Mouse (Mus musculus) intestine, embryonic 15.5 days (tissue): ENCODE measurements around the gene Scrn2. TPM values are rescaled to one million over a fixed set of nuclear protein-coding genes. Genes with fewer than 3 reads are reported as not detected.

Source experiments
- ATAC-seq: fragments of 200-750 bp; cut with Nextera tagmentation; 2 replicates; pipeline ENCODE4 v1.8.0; 2017; ENCODE audit warnings: moderate TSS enrichment, moderate library complexity
- H3K27ac ChIP-seq: fragments of 300-500 bp; sonication (generic); 2 replicates; pipeline ENCODE4 v1.5.1; 2015; ENCODE audit warnings: mild to moderate bottlenecking, inconsistent platforms
- H3K27me3 ChIP-seq: fragments of 300-500 bp; sonication (generic); replicated peaks from 2 replicates; pipeline ENCODE4 v1.6.1; 2015; ENCODE audit warnings: inconsistent platforms
- H3K36me3 ChIP-seq: fragments of 300-500 bp; sonication (generic); 2 replicates; pipeline ENCODE4 v1.6.1; 2015; ENCODE audit warnings: inconsistent platforms
- H3K4me1 ChIP-seq: fragments of 300-500 bp; sonication (generic); replicated peaks from 2 replicates; pipeline ENCODE4 v1.6.1; 2015; ENCODE audit warnings: inconsistent platforms
- H3K4me2 ChIP-seq: fragments of 300-500 bp; sonication (generic); replicated peaks from 2 replicates; pipeline ENCODE4 v1.6.1; 2015; ENCODE audit warnings: mild to moderate bottlenecking, inconsistent platforms
- H3K4me3 ChIP-seq: fragments of 300-500 bp; sonication (generic); replicated peaks from 2 replicates; pipeline ENCODE4 v1.5.1; 2015; ENCODE audit warnings: inconsistent platforms
- H3K9ac ChIP-seq: fragments of 300-500 bp; sonication (generic); 2 replicates; pipeline ENCODE4 v1.6.1; 2015; ENCODE audit warnings: inconsistent platforms
- H3K9me3 ChIP-seq: fragments of 300-500 bp; sonication (generic); 2 replicates; pipeline ENCODE4 v1.6.1; 2016; ENCODE audit warnings: inconsistent platforms
- WGBS: fragments of 180-500 bp; shearing (Covaris S2); methylation state at CpG from one replicate; pipeline ENCODE4 v1.1.7; 2015; 5-methylcytosine and 5-hydroxymethylcytosine counted together
- polyA plus RNA-seq: library from polyadenylated mRNA; unstranded; fragments of >200 nt; fragmentation: Nextera tagmentation; extraction: Ambion mirVana; gene quantifications from 2 replicates; pipeline ENCODE4 v1.2.1, GENCODE M21; 2015

Scrn2 gene
- polyA plus RNA-seq, 1 experiment from 2014 or later = 18.1 TPM

GRCm38 (mm10) chr11:97065538-97066295 is 36.0 kb downstream of the Scrn2 start:
- Histone ChIP-seq H3K4me3 (no peak overlapping the region), H3K36me3 (peaks cover 10% of the 10 kb centered on the region), H3K9me3 (no peaks in the 10 kb centered on the region), H3K4me1 (peaks cover 8% of the 10 kb centered on the region; the same call in 1 of the 2 replicates), H3K27me3 (no peaks in the 10 kb centered on the region), H3K4me2 (no peak overlapping the region), H3K27ac (no peak overlapping the region), H3K9ac (no peak overlapping the region)
- 84% methylated on average over 12 of the region's 12 CpGs for WGBS
- ATAC-seq = no peak

- H3K36me3 ChIP-seq = 0 out of 2 replicates have a peak, but pooled peaks cover 3% of the 10 kb centered on the region
- no peak overlapping the region for H3K4me2 ChIP-seq
- peak; percentile 70 for ATAC-seq
- H3K9me3 ChIP-seq = no peaks in the 10 kb centered on the region
- H3K27me3 ChIP-seq = no peaks in the 10 kb centered on the region
- no peak overlapping the region for H3K4me3 ChIP-seq
- peaks cover 8% of the 10 kb centered on the region; the same call in 1 of the 2 replicates for H3K4me1 ChIP-seq
- H3K27ac ChIP-seq = no peak overlapping the region
- WGBS = 49% methylated on average over 22 of the region's 22 CpGs
- no peak overlapping the region for H3K9ac ChIP-seq
These were observed 37.1 kb downstream of the Scrn2 start for GRCm38 (mm10) chr11:97066656-97067360.

- H3K27me3 ChIP-seq = no peaks in the 10 kb centered on the region
- peaks cover 5% of the 10 kb centered on the region; the same call in 1 of the 2 replicates for H3K4me1 ChIP-seq
- no peak overlapping the region for H3K4me2 ChIP-seq
- ATAC-seq = no peak
- H3K27ac ChIP-seq = no peak overlapping the region
- no peak overlapping the region for H3K4me3 ChIP-seq
- 55% methylated on average over 1 of the region's 1 CpGs for WGBS
- 0 out of 2 replicates have a peak, but pooled peaks cover 3% of the 10 kb centered on the region for H3K36me3 ChIP-seq
- no peak overlapping the region for H3K9ac ChIP-seq
- H3K9me3 ChIP-seq = no peaks in the 10 kb centered on the region
These were observed 39.6 kb downstream of the Scrn2 start for GRCm38 (mm10) chr11:97069333-97069732.

- H3K4me3 ChIP-seq = no peak overlapping the region
- H3K4me2 ChIP-seq = no peak overlapping the region
- H3K4me1 ChIP-seq = peaks cover 5% of the 10 kb centered on the region; the same call in 1 of the 2 replicates
- no peak overlapping the region for H3K9ac ChIP-seq
- peak; percentile 61; the same call in 1 of the 2 replicates for ATAC-seq
- H3K9me3 ChIP-seq = no peaks in the 10 kb centered on the region
- H3K36me3 ChIP-seq = 0 out of 2 replicates have a peak, but pooled peaks cover 3% of the 10 kb centered on the region
- H3K27ac ChIP-seq = no peak overlapping the region
- H3K27me3 ChIP-seq = no peaks in the 10 kb centered on the region
- WGBS = 73% methylated on average over 2 of the region's 2 CpGs
These were observed 40.0 kb downstream of the Scrn2 start for GRCm38 (mm10) chr11:97069770-97070169.

GRCm38 (mm10) chr11:97071129-97071528 is 41.4 kb downstream of the Scrn2 start:
- H3K4me2 ChIP-seq = no peak overlapping the region
- H3K27me3 ChIP-seq = no peaks in the 10 kb centered on the region
- no peak overlapping the region for H3K4me3 ChIP-seq
- ATAC-seq = no peak
- no peak overlapping the region for H3K27ac ChIP-seq
- no peak overlapping the region for H3K9ac ChIP-seq
- WGBS = 62% methylated on average over 1 of the region's 1 CpGs
- H3K4me1 ChIP-seq = peaks cover 5% of the 10 kb centered on the region; the same call in 1 of the 2 replicates
- no peaks in the 10 kb centered on the region for H3K9me3 ChIP-seq
- 0 out of 2 replicates have a peak, but pooled peaks cover 3% of the 10 kb centered on the region for H3K36me3 ChIP-seq

- ATAC-seq = 0 out of 2 replicates have a peak, but pooled peaks have one; percentile 26
- no peak overlapping the region for H3K4me2 ChIP-seq
- H3K36me3 ChIP-seq = no peaks in the 10 kb centered on the region
- no peak overlapping the region for H3K27ac ChIP-seq
- no peak overlapping the region for H3K9ac ChIP-seq
- H3K4me1 ChIP-seq = peaks cover 5% of the 10 kb centered on the region; the same call in 1 of the 2 replicates
- WGBS = 32% methylated on average over 3 of the region's 3 CpGs
- H3K4me3 ChIP-seq = no peak overlapping the region
- H3K9me3 ChIP-seq = no peaks in the 10 kb centered on the region
- H3K27me3 ChIP-seq = no peaks in the 10 kb centered on the region
These were observed 42.8 kb downstream of the Scrn2 start for GRCm38 (mm10) chr11:97072533-97072932.

DNA sequence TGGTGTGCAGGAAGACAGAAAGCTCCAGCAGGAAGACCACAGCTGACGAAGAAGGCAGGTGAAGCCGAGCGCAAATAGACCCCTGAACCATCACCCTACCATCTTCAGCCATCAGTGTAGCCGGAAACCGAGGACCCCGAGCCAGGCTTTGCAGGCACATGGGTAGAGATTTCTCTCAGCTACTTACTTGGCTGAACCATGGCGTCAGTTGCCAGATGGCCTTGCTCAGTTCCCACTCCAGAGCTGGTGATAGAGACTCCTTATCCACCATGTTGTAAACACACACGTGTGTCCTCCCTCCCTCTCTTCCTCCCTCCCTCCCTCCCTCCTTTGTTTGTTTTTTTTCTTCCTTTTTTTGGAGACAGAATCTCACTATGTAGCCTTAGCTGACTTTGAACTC is 44.5 kb downstream of the Scrn2 start:
- no peak for ATAC-seq
- no peak overlapping the region for H3K4me3 ChIP-seq
- H3K4me1 ChIP-seq = peaks cover 5% of the 10 kb centered on the region; the same call in 1 of the 2 replicates
- 58% methylated on average over 8 of the region's 8 CpGs for WGBS
- H3K9me3 ChIP-seq = no peaks in the 10 kb centered on the region
- no peaks in the 10 kb centered on the region for H3K36me3 ChIP-seq
- no peak overlapping the region for H3K9ac ChIP-seq
- H3K27me3 ChIP-seq = no peaks in the 10 kb centered on the region
- H3K4me2 ChIP-seq = no peak overlapping the region
- no peak overlapping the region for H3K27ac ChIP-seq

GRCm38 (mm10) chr11:97078751-97079150 is 49.0 kb downstream of the Scrn2 start:
- no peak overlapping the region for H3K9ac ChIP-seq
- ATAC-seq = no peak
- no peaks in the 10 kb centered on the region for H3K9me3 ChIP-seq
- H3K27ac ChIP-seq = no peak overlapping the region
- H3K4me1 ChIP-seq = 0 out of 2 replicates have a peak, but pooled peaks cover 5% of the 10 kb centered on the region
- H3K4me3 ChIP-seq = no peak overlapping the region
- H3K36me3 ChIP-seq = no peaks in the 10 kb centered on the region
- WGBS = 39% methylated on average over 4 of the region's 4 CpGs
- H3K4me2 ChIP-seq = no peak overlapping the region
- no peaks in the 10 kb centered on the region for H3K27me3 ChIP-seq

GRCm38 (mm10) chr11:97080291-97080690 is 50.6 kb downstream of the Scrn2 start:
- 36% methylated on average over 9 of the region's 9 CpGs for WGBS
- no peaks in the 10 kb centered on the region for H3K36me3 ChIP-seq
- no peaks in the 10 kb centered on the region for H3K27me3 ChIP-seq
- H3K4me3 ChIP-seq = no peak overlapping the region
- ATAC-seq = no peak
- no peaks in the 10 kb centered on the region for H3K9me3 ChIP-seq
- H3K9ac ChIP-seq = no peak overlapping the region
- 0 out of 2 replicates have a peak, but pooled peaks cover 6% of the 10 kb centered on the region for H3K4me1 ChIP-seq
- no peak overlapping the region for H3K27ac ChIP-seq
- no peak overlapping the region for H3K4me2 ChIP-seq

- H3K27ac ChIP-seq = no peak overlapping the region
- no peak for ATAC-seq
These were observed 53.2 kb downstream of the Scrn2 start for GRCm38 (mm10) chr11:97082977-97083376.

More at GRCm38 (mm10) chr11:97082977-97083376, 53.2 kb downstream of the Scrn2 start:
- H3K4me1 ChIP-seq = 0 out of 2 replicates have a peak, but pooled peaks cover 6% of the 10 kb centered on the region
- no peak overlapping the region for H3K4me3 ChIP-seq
- no peak overlapping the region for H3K9ac ChIP-seq
- no peaks in the 10 kb centered on the region for H3K9me3 ChIP-seq
- no peak overlapping the region for H3K4me2 ChIP-seq
- WGBS = 38% methylated on average over 11 of the region's 11 CpGs
- no peaks in the 10 kb centered on the region for H3K36me3 ChIP-seq
- no peaks in the 10 kb centered on the region for H3K27me3 ChIP-seq
